Mouse (Mus musculus): ENCODE results near the gene Ethe1. TPM values are rescaled to one million over a fixed set of nuclear protein-coding genes. Genes with fewer than 3 reads are reported as not detected.

The Ethe1 gene
- polyA plus RNA-seq, 2 experiments, result 19.9 to 30.7 TPM

- no peak for ATAC-seq (ENCODE audit: low FRiP score, low read depth)
- no peak overlapping the region for H3K27ac ChIP-seq (replicated peaks; ENCODE audit: low read depth, low read length)
- no peaks in the 10 kb centered on the region for H3K36me3 ChIP-seq (ENCODE audit: control insufficient read depth, insufficient read depth, low read length)
- H3K9me3 ChIP-seq (ENCODE audit: control insufficient read depth, low read length), result no peaks in the 10 kb centered on the region
- no peak for TF ChIP-seq POLR2A (IDR thresholded peaks at IDR 0.05; ENCODE audit: borderline replicate concordance, extremely low read depth, insufficient read depth, insufficient read length)
- no peaks in the 10 kb centered on the region for H3K27me3 ChIP-seq (ENCODE audit: control insufficient read depth, insufficient read depth, low read length)
- no peak overlapping the region for H3K4me3 ChIP-seq (replicated peaks; ENCODE audit: low read length)
- no peak overlapping the region for H3K4me2 ChIP-seq (replicated peaks; ENCODE audit: low read depth, low read length, severe bottlenecking)
- no peak for DNase-seq (ENCODE audit: low spot score)
- H3K4me1 ChIP-seq (ENCODE audit: control insufficient read depth, insufficient read depth, low read length), result peaks cover 6% of the 10 kb centered on the region; the same call in 1 of the 2 replicates
- H3K9ac ChIP-seq (ENCODE audit: low read depth, low read length, severe bottlenecking), result no peak overlapping the region
- 69% methylated on average over 10 of the region's 10 CpGs for WGBS
These were observed 43.0 kb downstream of the Ethe1 start for GRCm38 (mm10) chr7:24630116-24630880.

DNA sequence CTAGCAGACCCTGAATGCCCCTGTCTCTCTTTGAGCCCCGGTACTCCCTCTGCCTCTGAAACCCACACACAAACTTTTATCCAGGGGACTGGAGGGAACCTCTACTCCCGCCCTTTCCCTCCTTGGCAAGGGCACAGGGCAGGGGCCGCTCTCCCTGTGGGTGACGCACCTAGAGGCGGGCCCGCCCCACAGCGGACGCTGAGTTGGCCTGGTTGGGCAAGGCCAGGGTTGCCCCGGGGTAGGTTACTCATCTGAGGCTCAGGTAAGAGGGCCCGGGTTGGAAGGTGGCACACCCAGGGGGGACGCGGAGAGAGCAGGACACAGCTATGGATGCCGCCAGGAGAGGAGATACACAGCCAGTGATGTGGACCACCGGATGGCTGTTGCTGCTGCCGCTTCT lies 48.9 kb downstream of the Ethe1 start, which contains the start of gene Lypd3:
Gene Lypd3, plus strand, starts transcription at position 287 of the 400 bp plus-strand sequence.
- no peak for TF ChIP-seq POLR2A (IDR thresholded peaks at IDR 0.05; ENCODE audit: borderline replicate concordance, extremely low read depth, insufficient read depth, insufficient read length)
- no peak within 1 kb of the TSS for H3K9ac ChIP-seq (ENCODE audit: low read depth, low read length, severe bottlenecking)
- no peaks in the 10 kb centered on the region for H3K9me3 ChIP-seq (ENCODE audit: control insufficient read depth, low read length)
- 23% methylated on average over 15 of the region's 15 CpGs for WGBS
- H3K36me3 ChIP-seq (ENCODE audit: control insufficient read depth, insufficient read depth, low read length), result no peaks in the 10 kb centered on the region
- peak within 1 kb of the TSS; percentile 41 for H3K4me3 ChIP-seq (replicated peaks; ENCODE audit: low read length)
- H3K27ac ChIP-seq (replicated peaks; ENCODE audit: low read depth, low read length), result no peak within 1 kb of the TSS
- peak within 1 kb of the TSS; percentile 67 for H3K4me2 ChIP-seq (replicated peaks; ENCODE audit: low read depth, low read length, severe bottlenecking)
- H3K4me1 ChIP-seq (ENCODE audit: control insufficient read depth, insufficient read depth, low read length), result peaks cover 3% of the 10 kb centered on the region; the same call in 1 of the 2 replicates
- no peak for ATAC-seq (ENCODE audit: low FRiP score, low read depth)
- peaks cover 41% of the 10 kb centered on the region for H3K27me3 ChIP-seq (ENCODE audit: control insufficient read depth, insufficient read depth, low read length)
- DNase-seq (ENCODE audit: low spot score), result no peak

DNA sequence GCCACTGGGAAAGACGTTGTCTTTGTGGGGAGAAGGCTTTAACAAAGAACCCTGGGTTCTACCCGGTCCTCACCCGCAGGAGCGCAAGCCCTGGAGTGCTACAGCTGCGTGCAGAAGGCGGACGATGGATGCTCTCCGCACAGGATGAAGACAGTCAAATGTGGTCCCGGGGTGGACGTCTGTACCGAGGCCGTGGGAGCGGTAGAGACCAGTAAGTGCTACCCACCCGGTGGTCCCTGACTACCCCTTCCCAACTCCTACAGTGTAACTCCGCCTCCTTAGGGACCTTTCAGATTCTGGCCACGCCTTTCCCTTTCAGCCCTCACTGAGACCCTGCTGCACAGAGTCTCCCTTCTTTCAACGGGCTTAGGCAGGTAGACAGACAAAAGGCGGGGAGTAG lies 49.7 kb downstream of the Ethe1 start:
- ATAC-seq (ENCODE audit: low FRiP score, low read depth), result no peak

DNA sequence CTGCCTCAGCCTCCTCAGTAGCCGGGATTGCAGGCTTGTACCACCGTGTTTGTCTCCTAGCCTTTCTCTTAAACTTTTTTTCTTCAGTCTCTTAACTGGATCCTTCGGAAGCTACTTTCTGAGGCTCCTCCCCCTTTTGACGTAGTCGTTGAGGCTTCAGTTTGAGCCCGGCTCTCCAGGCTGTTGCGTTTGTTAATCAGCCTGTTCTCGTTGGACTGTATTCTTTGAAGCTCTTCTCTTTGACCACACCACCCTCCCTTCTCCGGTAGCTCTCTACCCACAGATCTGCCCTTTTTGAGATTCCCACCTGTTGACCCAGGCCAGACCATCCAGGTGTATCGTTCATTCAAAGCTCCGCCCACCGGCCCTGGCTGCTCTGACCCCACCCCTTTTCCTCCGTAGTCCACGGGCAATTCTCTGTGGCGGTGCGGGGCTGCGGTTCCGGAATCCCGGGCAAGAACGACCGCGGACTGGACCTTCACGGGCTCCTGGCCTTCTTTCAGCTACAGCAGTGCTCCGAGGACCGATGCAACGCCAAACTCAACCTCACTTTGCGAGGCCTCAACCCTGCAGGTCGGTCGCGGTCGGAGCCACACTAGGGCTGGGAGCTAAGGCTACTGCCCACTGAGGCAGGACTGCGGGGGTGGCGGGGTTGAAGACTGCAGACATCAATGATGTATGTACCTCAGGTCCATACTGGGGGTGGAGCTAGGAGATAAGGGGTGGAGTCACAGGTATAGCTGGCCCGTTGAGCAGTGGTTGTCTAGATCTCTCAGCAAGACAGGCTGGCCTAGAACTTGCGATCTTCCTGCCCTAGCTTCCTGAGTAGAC lies 50.9 kb downstream of the Ethe1 start:
- peak; percentile 14 for DNase-seq (ENCODE audit: low spot score)
- no peak overlapping the region for H3K27ac ChIP-seq (replicated peaks; ENCODE audit: low read depth, low read length)
- 3% methylated on average over 34 of the region's 35 CpGs for WGBS

More for the DNA sequence above, 49.7 kb downstream of the Ethe1 start:
- no peak for DNase-seq (ENCODE audit: low spot score)
- peaks cover 3% of the 10 kb centered on the region; the same call in 1 of the 2 replicates for H3K4me1 ChIP-seq (ENCODE audit: control insufficient read depth, insufficient read depth, low read length)
- no peaks in the 10 kb centered on the region for H3K36me3 ChIP-seq (ENCODE audit: control insufficient read depth, insufficient read depth, low read length)
- TF ChIP-seq POLR2A (IDR thresholded peaks at IDR 0.05; ENCODE audit: borderline replicate concordance, extremely low read depth, insufficient read depth, insufficient read length), result no peak
- peak overlapping the region; percentile 41 for H3K4me3 ChIP-seq (replicated peaks; ENCODE audit: low read length)
- WGBS, result 5% methylated on average over 11 of the region's 18 CpGs
- no peaks in the 10 kb centered on the region for H3K9me3 ChIP-seq (ENCODE audit: control insufficient read depth, low read length)
- H3K27me3 ChIP-seq (ENCODE audit: control insufficient read depth, insufficient read depth, low read length), result peaks cover 41% of the 10 kb centered on the region
- peak overlapping the region; percentile 67 for H3K4me2 ChIP-seq (replicated peaks; ENCODE audit: low read depth, low read length, severe bottlenecking)
- H3K27ac ChIP-seq (replicated peaks; ENCODE audit: low read depth, low read length), result no peak overlapping the region
- no peak overlapping the region for H3K9ac ChIP-seq (ENCODE audit: low read depth, low read length, severe bottlenecking)

GRCm38 (mm10) chr7:24640450-24640849 lies 53.1 kb downstream of the Ethe1 start:
- H3K27me3 ChIP-seq (ENCODE audit: control insufficient read depth, insufficient read depth, low read length), result peaks cover 41% of the 10 kb centered on the region
- H3K9ac ChIP-seq (ENCODE audit: low read depth, low read length, severe bottlenecking), result no peak overlapping the region
- H3K4me3 ChIP-seq (replicated peaks; ENCODE audit: low read length), result no peak overlapping the region
- H3K4me2 ChIP-seq (replicated peaks; ENCODE audit: low read depth, low read length, severe bottlenecking), result no peak overlapping the region
- peaks cover 3% of the 10 kb centered on the region; the same call in 1 of the 2 replicates for H3K4me1 ChIP-seq (ENCODE audit: control insufficient read depth, insufficient read depth, low read length)
- 57% methylated on average over 13 of the region's 13 CpGs for WGBS
- H3K9me3 ChIP-seq (ENCODE audit: control insufficient read depth, low read length), result no peaks in the 10 kb centered on the region
- no peaks in the 10 kb centered on the region for H3K36me3 ChIP-seq (ENCODE audit: control insufficient read depth, insufficient read depth, low read length)
- H3K27ac ChIP-seq (replicated peaks; ENCODE audit: low read depth, low read length), result no peak overlapping the region
- TF ChIP-seq POLR2A (IDR thresholded peaks at IDR 0.05; ENCODE audit: borderline replicate concordance, extremely low read depth, insufficient read depth, insufficient read length), result no peak
- DNase-seq (ENCODE audit: low spot score) (no peak), ATAC-seq (ENCODE audit: low FRiP score, low read depth) (no peak)

More for the DNA sequence above, 50.9 kb downstream of the Ethe1 start:
- no peaks in the 10 kb centered on the region for H3K36me3 ChIP-seq (ENCODE audit: control insufficient read depth, insufficient read depth, low read length)
- peak overlapping the region; percentile 67 for H3K4me2 ChIP-seq (replicated peaks; ENCODE audit: low read depth, low read length, severe bottlenecking)
- no peaks in the 10 kb centered on the region for H3K9me3 ChIP-seq (ENCODE audit: control insufficient read depth, low read length)
- ATAC-seq (ENCODE audit: low FRiP score, low read depth), result no peak
- H3K4me3 ChIP-seq (replicated peaks; ENCODE audit: low read length), result peak overlapping the region; percentile 41
- peaks cover 41% of the 10 kb centered on the region for H3K27me3 ChIP-seq (ENCODE audit: control insufficient read depth, insufficient read depth, low read length)
- peak overlapping the region; percentile 47; the same call in 1 of the 2 replicates for H3K9ac ChIP-seq (ENCODE audit: low read depth, low read length, severe bottlenecking)
- no peak for TF ChIP-seq POLR2A (IDR thresholded peaks at IDR 0.05; ENCODE audit: borderline replicate concordance, extremely low read depth, insufficient read depth, insufficient read length)
- H3K4me1 ChIP-seq (ENCODE audit: control insufficient read depth, insufficient read depth, low read length), result peaks cover 3% of the 10 kb centered on the region; the same call in 1 of the 2 replicates

Data from limb, embryonic 14.5 days (tissue).